Mouse (Mus musculus) hindbrain, embryonic 14.5 days (tissue): ENCODE results near the gene Phlda3. TPM values are rescaled to one million over a fixed set of nuclear protein-coding genes. Genes with fewer than 3 reads are reported as not detected.

Source experiments
- ATAC-seq: fragments of 200-750 bp; cut with Nextera tagmentation; 2 replicates; pipeline ENCODE4 v1.8.0; 2017; ENCODE audit warnings: moderate number of reproducible peaks, mild to moderate bottlenecking, moderate TSS enrichment, moderate library complexity; ENCODE audit not compliant: low FRiP score
- DNase-seq: peaks from one replicate; pipeline ENCODE4 v3.0.0-alpha.2; 2015; ENCODE audit warnings: low spot score
- H3K27ac ChIP-seq: fragments of 300-500 bp; sonication (generic); 2 replicates; pipeline ENCODE4 v1.5.1; 2014; ENCODE audit warnings: mild to moderate bottlenecking, moderate library complexity
- H3K27me3 ChIP-seq: fragments of 300-500 bp; sonication (generic); 2 replicates; pipeline ENCODE4 v1.6.1; 2014; ENCODE audit warnings: mild to moderate bottlenecking, low read length, mixed read lengths; ENCODE audit not compliant: control insufficient read depth, insufficient read depth
- H3K36me3 ChIP-seq: fragments of 300-500 bp; sonication (generic); replicated peaks from 2 replicates; pipeline ENCODE4 v1.6.1; 2014; ENCODE audit not compliant: control insufficient read depth, insufficient read depth
- H3K4me1 ChIP-seq: fragments of 300-500 bp; sonication (generic); replicated peaks from 2 replicates; pipeline ENCODE4 v1.6.1; 2014; ENCODE audit warnings: antibody characterized with exemption, low read length, mixed read lengths; ENCODE audit not compliant: control insufficient read depth, insufficient read depth
- H3K4me2 ChIP-seq: fragments of 300-500 bp; sonication (generic); replicated peaks from 2 replicates; pipeline ENCODE4 v1.6.1; 2014; ENCODE audit warnings: mild to moderate bottlenecking, moderate library complexity
- H3K4me3 ChIP-seq: fragments of 300-500 bp; sonication (generic); replicated peaks from 2 replicates; pipeline ENCODE4 v1.5.1; 2014; ENCODE audit warnings: mild to moderate bottlenecking, low read length
- H3K9ac ChIP-seq: fragments of 300-500 bp; sonication (generic); 2 replicates; pipeline ENCODE4 v1.6.1; 2014
- H3K9me3 ChIP-seq: fragments of 300-500 bp; sonication (generic); 2 replicates; pipeline ENCODE4 v1.6.1; 2016; ENCODE audit warnings: low read length; ENCODE audit not compliant: control insufficient read depth
- WGBS: fragments of 180-500 bp; shearing (Covaris S2); extraction: QIAGEN DNeasy Blood & Tissue Kit; methylation state at CpG from one replicate; pipeline ENCODE4 v1.1.7; 2014; 5-methylcytosine and 5-hydroxymethylcytosine counted together
- polyA plus RNA-seq: library from polyadenylated mRNA; unstranded; fragments of >200 nt; fragmentation: Nextera tagmentation; extraction: Ambion mirVana; gene quantifications from 2 replicates; pipeline ENCODE4 v1.2.1, GENCODE M21; 2014

Gene Phlda3
- polyA plus RNA-seq, 1 experiment from 2014 or later, result 38.5 TPM

- H3K27me3 ChIP-seq, result peaks cover 30% of the 10 kb centered on the region
- peaks cover 10% of the 10 kb centered on the region for H3K4me1 ChIP-seq
- H3K9ac ChIP-seq, result no peak overlapping the region
- no peak for ATAC-seq
- H3K9me3 ChIP-seq, result no peaks in the 10 kb centered on the region
- H3K36me3 ChIP-seq, result no peaks in the 10 kb centered on the region
- no peak overlapping the region for H3K4me2 ChIP-seq
- WGBS, result 83% methylated on average over 5 of the region's 5 CpGs
- H3K27ac ChIP-seq, result no peak overlapping the region
- no peak for DNase-seq
- H3K4me3 ChIP-seq, result no peak overlapping the region
These were observed 47.9 kb downstream of the Phlda3 start for GRCm38 (mm10) chr1:135813687-135814395.

DNA sequence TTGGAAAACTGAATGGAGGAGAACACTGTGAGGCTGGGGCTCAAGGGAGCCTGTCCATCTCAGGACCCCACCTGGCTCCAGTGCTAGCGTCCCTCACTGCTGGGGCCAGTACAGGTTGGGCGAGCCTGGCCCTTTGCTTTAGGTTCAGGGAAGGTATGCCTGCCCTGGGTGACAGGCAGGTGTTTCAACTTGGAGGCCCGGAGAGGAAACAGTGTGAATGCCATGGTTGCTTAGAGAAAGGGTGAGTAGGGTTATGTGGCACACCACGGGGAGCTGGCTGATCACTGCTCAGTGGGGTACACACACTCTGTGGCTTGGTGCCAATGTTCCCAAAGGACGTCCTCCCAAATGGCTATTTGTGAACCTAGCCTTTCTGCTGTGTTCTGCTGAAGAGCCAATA, 48.6 kb downstream of the Phlda3 start:
- Histone ChIP-seq H3K27me3 (peaks cover 34% of the 10 kb centered on the region), H3K36me3 (no peaks in the 10 kb centered on the region), H3K27ac (no peak overlapping the region), H3K4me3 (no peak overlapping the region), H3K9ac (no peak overlapping the region), H3K4me2 (no peak overlapping the region), H3K4me1 (peaks cover 11% of the 10 kb centered on the region), H3K9me3 (no peaks in the 10 kb centered on the region)
- 76% methylated on average over 5 of the region's 5 CpGs for WGBS
- DNase-seq, result no peak
- no peak for ATAC-seq

GRCm38 (mm10) chr1:135817595-135817994, 51.7 kb downstream of the Phlda3 start:
- DNase-seq (no peak), ATAC-seq (no peak)
- no peak overlapping the region for H3K27ac ChIP-seq
- no peaks in the 10 kb centered on the region for H3K36me3 ChIP-seq
- H3K4me3 ChIP-seq, result no peak overlapping the region
- peaks cover 49% of the 10 kb centered on the region for H3K27me3 ChIP-seq
- no peak overlapping the region for H3K4me2 ChIP-seq
- no peak overlapping the region for H3K9ac ChIP-seq
- H3K9me3 ChIP-seq, result no peaks in the 10 kb centered on the region
- H3K4me1 ChIP-seq, result peaks cover 11% of the 10 kb centered on the region
- 80% methylated on average over 4 of the region's 4 CpGs for WGBS

DNA sequence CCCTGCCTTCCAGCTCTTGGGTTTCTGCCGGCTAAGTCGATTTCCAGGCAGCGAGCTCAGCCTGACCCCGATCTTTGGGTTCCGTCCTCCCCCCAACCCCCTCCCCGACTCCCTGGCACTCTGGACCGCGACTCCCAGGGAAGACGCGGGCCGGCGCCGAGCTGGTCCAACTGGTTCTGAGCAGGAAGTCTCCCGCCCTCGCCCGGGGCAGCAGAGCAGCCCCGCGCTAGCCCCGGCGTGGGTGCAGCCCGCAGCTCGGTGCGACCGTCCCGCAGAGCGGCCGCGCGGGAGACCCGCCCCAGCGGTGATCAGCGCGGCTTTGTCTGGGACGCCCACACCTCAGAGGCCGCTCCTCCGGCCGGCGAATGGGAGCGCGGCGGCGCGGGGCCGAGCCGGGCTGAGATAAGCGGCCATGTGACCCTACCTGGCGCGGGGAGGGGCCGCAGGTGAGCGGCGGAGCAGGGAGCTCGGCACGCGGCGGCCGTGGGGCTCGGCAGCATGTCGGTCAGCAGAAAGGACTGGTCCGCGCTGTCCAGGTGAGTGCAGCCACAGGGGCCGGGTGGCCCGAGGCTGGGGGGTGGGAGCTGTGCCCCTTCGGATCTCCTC, 52.7 kb downstream of the Phlda3 start, which contains the start of gene Lad1:
Lad1 (plus strand) TSS at position 118 of the 606 bp plus-strand sequence.
- Histone ChIP-seq H3K4me1 (peaks cover 11% of the 10 kb centered on the region), H3K27ac (no peak within 1 kb of the TSS), H3K9ac (peak within 1 kb of the TSS; percentile 65), H3K4me3 (peak within 1 kb of the TSS; percentile 55), H3K4me2 (peak within 1 kb of the TSS; percentile 98), H3K27me3 (peaks cover 49% of the 10 kb centered on the region), H3K36me3 (no peaks in the 10 kb centered on the region), H3K9me3 (no peaks in the 10 kb centered on the region)
- DNase-seq (no peak), ATAC-seq (peak; percentile 61)
- under 1% methylated on average over 63 of the region's 63 CpGs for WGBS

Other genes starting within 250 kb of the Phlda3 start
- 56.2 and 60.2 TPM in 2 replicates for gene Nav1, start 158.8 kb upstream of the Phlda3 start, polyA plus RNA-seq
- 21.7 and 22.1 TPM in 2 replicates for gene Csrp1, start 46.1 kb upstream of the Phlda3 start, polyA plus RNA-seq
- 0.47 and 1.7 TPM in 2 replicates for gene Tnni1, start 13.3 kb downstream of the Phlda3 start, polyA plus RNA-seq
- 0.23 and 0.51 TPM in 2 replicates for gene Lad1, start 52.5 kb downstream of the Phlda3 start, polyA plus RNA-seq
- gene Tnnt2, start 70.2 kb downstream of the Phlda3 start, polyA plus RNA-seq, result 0.39 and 0.70 TPM in 2 replicates
- not detected in 2 replicates for gene Pkp1, start 153.1 kb downstream of the Phlda3 start, polyA plus RNA-seq
- gene Igfn1, start 240.2 kb downstream of the Phlda3 start, polyA plus RNA-seq, result not detected in 2 replicates
- 98.2 and 116 TPM in 2 replicates for gene Tmem9, start 242.0 kb downstream of the Phlda3 start, polyA plus RNA-seq